Mouse (Mus musculus): ENCODE data around the gene Tead2.

Tead2 gene

DNA sequence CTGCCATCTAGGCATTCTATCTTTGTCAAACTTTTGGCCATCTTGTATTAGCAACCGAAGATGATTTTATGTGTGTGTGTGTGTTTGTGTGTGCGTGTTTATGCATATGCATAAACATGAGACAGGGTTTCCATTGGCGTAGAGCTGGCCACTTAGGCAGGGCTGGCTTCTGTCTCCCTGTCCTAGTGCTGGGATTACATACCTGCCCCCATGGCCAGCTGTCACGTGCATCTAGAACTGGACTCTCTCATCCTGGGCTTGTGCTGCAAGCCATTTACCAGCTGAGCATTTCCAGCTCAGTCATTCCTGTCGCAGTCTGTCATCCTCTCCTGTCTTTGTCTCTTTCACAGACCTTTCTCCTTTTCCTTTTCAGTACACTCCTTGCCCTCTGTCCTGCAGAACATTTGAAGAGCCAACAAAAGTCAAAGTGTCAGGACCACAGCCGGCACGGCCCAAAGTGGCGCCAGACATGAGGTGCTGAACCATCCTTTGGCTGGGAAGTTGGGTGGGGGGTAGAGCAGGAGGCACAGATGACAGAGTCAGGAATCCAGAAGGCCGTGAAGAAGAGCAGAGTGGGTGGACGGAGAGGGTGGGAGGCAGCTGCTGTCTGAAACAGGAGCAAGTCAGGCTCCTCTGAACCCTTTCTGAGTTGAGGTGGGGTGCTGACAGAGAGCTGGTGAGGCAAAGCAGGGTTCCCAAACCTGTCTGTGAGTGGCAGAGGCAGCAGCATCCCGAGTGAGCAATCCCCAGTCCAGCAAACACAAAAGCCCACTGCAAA, 41.7 kb downstream of the Tead2 start:
- no peak for DNase-seq (ENCODE audit: low read depth, low spot score)

DNA sequence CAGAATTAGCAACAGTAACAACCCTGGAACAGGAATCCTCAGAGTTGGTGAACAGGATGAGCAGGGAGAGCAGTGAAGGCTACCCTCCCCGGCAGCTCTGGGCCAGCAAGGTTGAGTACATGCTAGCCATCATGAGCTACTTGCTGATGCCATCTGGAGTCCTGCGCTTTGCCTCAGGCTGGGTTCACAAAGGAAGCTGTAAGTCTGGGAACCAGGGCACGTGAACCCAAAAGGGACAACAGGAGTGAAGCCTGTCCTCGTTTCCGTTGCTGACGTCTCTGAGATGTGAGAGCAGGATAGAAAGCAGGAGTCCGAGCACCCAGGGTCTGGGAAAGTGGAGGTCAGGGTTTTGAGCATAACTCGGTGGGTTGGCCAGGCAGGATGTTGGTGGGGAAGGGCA, 43.7 kb downstream of the Tead2 start:
- no peak for DNase-seq (ENCODE audit: low read depth, low spot score)

GRCm38 (mm10) chr7:45262266-45262665, 46.7 kb downstream of the Tead2 start:
- no peak for DNase-seq (ENCODE audit: low read depth, low spot score)

- no peak for DNase-seq (ENCODE audit: low read depth, low spot score)
These were observed 47.6 kb downstream of the Tead2 start for GRCm38 (mm10) chr7:45263006-45263607.

DNA sequence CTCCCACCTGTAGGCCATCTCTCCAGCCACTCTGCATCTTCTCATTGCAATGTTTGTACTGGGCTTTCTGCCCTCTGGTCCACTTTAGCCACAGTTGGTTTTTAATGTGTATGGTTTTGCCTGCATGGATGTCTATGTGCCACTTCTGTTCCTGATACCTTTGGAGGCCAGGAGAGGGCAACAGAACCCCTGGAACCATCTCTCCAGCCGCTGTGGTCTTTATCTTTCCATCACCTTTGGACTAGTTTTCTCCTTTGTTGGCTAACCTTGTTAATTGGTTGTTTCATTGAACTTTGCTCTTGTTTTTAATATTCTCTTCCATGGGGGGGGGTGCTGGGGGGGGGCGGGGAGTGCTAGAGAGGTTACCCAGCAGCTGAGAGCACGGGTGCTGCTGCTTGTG, 48.8 kb downstream of the Tead2 start:
- no peak for DNase-seq (ENCODE audit: low read depth, low spot score)

DNA sequence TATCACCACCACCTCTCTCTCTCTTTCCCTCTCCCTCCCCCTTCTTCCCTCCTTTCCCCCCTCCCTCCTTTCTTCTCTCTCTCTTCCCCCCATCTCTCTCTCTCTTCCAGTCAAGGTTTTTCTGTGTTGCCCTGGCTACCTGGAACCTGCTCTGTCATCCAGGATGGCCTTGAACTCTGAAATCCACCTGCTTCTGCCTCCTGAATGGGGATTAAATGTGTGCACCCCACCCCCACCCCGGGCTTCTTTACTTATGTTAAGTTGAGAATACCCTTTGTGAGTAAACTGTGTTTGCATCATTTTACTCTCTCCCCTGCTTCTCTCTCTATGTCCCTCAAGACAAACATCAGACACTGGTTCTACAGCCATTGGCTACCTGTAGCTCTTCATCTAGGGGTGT, 50.0 kb downstream of the Tead2 start:
- no peak for DNase-seq (ENCODE audit: low read depth, low spot score)

DNA sequence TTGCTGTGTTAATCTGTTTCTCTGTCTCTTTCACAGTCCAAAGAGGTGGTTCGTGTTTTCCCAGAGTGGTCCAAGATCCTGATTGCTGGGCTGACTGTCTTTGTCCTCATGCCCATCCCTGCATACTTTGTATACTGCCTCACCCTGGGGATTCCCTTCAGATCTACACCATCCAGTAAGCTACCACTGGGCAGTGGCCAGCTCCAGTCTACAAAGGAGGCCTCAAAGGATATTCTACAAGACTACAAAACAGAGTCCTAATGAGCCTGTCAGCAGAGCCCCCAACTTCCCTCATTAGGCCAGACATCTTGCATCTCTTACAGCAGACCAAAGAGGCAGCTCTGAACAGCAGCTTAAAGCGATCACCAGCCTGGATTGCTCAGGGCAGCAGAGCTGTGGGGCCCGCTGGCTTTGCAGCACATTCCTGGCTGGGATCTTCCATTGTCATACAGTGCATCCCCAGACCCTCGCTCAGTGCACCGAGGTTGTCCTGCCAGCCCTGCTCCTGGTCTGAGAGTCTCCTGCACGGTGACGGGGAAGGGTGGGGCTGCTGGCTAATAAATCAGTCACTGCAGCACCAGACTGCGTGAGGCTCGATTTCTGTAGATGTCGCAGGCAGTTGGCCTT, 57.3 kb downstream of the Tead2 start:
- no peak for DNase-seq (ENCODE audit: low read depth, low spot score)

DNA sequence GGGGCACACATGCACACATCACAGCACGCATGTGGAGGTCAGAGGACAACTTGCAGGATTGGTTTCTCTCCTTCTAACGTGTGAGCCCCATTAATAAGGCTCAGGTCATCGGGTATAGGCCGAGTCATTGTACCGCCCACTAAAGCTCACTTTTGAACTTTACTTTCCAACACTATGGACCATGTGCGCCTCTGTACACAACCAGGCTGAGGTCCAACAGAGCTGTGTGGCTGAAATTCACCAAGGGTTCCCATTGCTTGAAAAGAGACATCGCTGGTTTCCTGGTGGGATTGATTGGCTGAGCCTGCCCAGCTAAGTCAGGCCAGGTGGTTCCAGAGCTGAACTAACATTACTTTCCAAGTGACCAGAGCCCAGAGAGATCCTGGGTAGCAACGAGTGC, 58.1 kb downstream of the Tead2 start:
- no peak for DNase-seq (ENCODE audit: low read depth, low spot score)

DNA sequence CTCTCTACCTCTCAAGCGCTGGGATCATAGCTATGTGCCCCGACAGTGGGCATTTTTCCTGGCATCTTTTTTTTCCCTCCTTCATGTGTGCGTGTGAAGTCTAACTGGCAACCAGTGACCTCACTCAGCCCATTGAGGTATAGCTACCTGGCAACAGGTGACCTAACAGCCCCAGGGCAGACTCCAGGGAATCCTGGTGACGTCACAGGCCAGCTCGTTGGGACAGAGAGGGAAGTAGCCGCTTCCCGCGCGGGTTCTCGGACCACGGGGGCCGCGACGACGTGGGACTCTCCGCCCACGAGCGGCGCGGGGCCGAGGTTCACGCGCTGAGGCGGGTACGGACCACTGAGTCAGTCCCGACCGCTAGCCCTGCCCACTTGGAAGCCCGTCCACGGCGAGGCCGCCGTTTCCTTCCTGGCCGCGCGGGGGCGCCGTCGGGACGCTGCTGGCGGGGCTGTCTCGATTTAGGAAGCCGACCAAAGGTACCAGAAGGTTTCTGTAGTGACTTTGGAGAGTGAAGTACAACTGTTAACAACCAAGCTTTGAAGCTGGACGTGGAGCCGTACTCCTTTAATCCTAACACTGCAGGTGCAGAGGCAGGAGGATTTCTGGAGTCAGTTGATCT, 61.7 kb downstream of the Tead2 start, which contains the start of gene Slc6a21:
TSS of gene Slc6a21 (plus strand) at position 378 of the 625 bp plus-strand sequence.
- peak; percentile 77 for DNase-seq (ENCODE audit: low read depth, low spot score)

All from CD4-positive helper T cell, adult 2 months (primary cell).